14 mouse cellular contexts compared by ENCODE assay signal in the genomic region with DNA sequence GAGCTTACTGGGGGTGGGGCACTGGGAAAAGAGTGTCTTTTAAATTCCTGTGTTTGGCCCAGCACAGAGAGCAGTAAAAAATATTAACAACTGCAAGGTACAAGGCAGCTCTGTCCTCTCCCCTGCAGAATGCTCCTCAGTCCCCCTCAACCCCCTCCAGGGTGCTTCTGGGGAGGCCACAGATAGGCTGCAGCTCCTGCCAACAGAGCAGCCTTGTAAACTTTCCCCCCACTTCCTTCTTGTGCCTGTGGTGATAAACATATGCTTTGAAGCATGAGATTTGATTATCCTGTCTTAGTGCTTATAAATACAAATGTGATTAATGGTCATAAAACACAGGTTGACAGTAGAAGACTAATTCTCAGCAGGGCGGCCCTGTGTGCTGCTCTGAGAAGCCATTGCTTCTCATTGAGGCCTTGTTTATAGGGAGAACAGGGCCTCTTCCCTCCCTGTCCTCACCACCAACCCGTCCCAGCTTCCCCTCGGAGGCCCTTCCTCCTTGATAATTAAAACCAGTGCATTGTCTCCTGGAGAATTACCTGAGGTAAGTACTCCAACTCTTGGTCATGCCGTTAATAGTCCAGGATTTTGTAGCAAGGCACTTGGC. TPM values are rescaled to one million over a fixed set of nuclear protein-coding genes. Genes with fewer than 3 reads are reported as not detected.
DNase-seq lines count a peak whose midpoint lies in the region; ATAC-seq and TF ChIP-seq lines count a peak whose summit lies in the region.
"Had no signal": no experiment of that assay in that cellular context is flagged by ENCODE, and none has a peak within 500 bp of the region (broad histone marks: within the 10 kb centered on the region; RNA-seq: fewer than 3 reads in every experiment).

No protein-coding gene starts in this region.

- TF ChIP-seq CTCF in gastrocnemius, adult 2 months (IDR thresholded peaks at IDR 0.05) = no peak
- no peak for TF ChIP-seq CTCF in lung, adult 2 months (IDR thresholded peaks at IDR 0.05; ENCODE audit: insufficient read depth, low read length)

- intact Hi-C loops in gastrocnemius, adult 2 months (cut with DNase I) = loop anchor here (5.0 kb wide), 1 partner anchor 43 kb away; the partner anchor contains the start of gene Rora

- peaks cover 24% of the 10 kb centered on the region for H3K4me1 ChIP-seq in lung, embryonic 16.5 days (replicated peaks; ENCODE audit: control insufficient read depth, insufficient read depth, low read length)
- peaks cover 18% of the 10 kb centered on the region for H3K4me1 ChIP-seq in lung, adult 2 months (ENCODE audit: control insufficient read depth, insufficient read depth, low read length)
- peaks cover 14% of the 10 kb centered on the region for H3K4me1 ChIP-seq in hindbrain, embryonic 12.5 days
- peaks cover 11% of the 10 kb centered on the region for H3K4me1 ChIP-seq in neural tube, embryonic 14.5 days (ENCODE audit: control insufficient read depth, insufficient read depth, low read length)

- H3K9ac ChIP-seq in lung, embryonic 16.5 days (ENCODE audit: low read length) = no peak overlapping the region
- no peak overlapping the region for H3K9ac ChIP-seq in hindbrain, embryonic 12.5 days
- H3K9ac ChIP-seq in neural tube, embryonic 14.5 days (replicated peaks; ENCODE audit: low read depth, low read length) = no peak overlapping the region
- H3K9ac ChIP-seq: liver, embryonic 14.5 days; midbrain, embryonic 13.5 days had no signal

- 23% methylated on average over 4 of the region's 4 CpGs for WGBS in lung, embryonic 16.5 days
- 31% methylated on average over 4 of the region's 4 CpGs for WGBS in lung, adult 2 months
- 34% methylated on average over 4 of the region's 4 CpGs for WGBS in hindbrain, embryonic 12.5 days
- WGBS in neural tube, embryonic 14.5 days = 9% methylated on average over 4 of the region's 4 CpGs

- no peak overlapping the region for H3K4me3 ChIP-seq in gastrocnemius, adult 2 months
- H3K4me3 ChIP-seq in lung, embryonic 16.5 days (ENCODE audit: low read length) = no peak overlapping the region
- no peak overlapping the region for H3K4me3 ChIP-seq in lung, adult 2 months (replicated peaks; ENCODE audit: extremely low read depth, low read depth, low read length)
- H3K4me3 ChIP-seq in hindbrain, embryonic 12.5 days = no peak overlapping the region
- no peak overlapping the region for H3K4me3 ChIP-seq in neural tube, embryonic 14.5 days (ENCODE audit: low read depth, low read length)
- H3K4me3 ChIP-seq: erythroblast, embryonic 14.5 days; midbrain, embryonic 13.5 days had no signal

- no peak for DNase-seq in gastrocnemius, adult 2 months
- no peak for DNase-seq in gastrocnemius, postnatal 4 days (ENCODE audit: low spot score in 2 of 2)
- no peak for DNase-seq in lung, adult 2 months
- no peak for DNase-seq in liver
- DNase-seq in frontal cortex, postnatal 10 days (ENCODE audit: low spot score in 2 of 2) = no peak
- DNase-seq: cerebellum, adult 8-10 months had no signal

- no peaks in the 10 kb centered on the region for H3K27me3 ChIP-seq in lung, embryonic 16.5 days (ENCODE audit: control insufficient read depth, insufficient read depth, low read depth, low read length)
- H3K27me3 ChIP-seq in hindbrain, embryonic 12.5 days = no peaks in the 10 kb centered on the region
- H3K27me3 ChIP-seq in neural tube, embryonic 14.5 days (ENCODE audit: control insufficient read depth, insufficient read depth, low read length) = no peaks in the 10 kb centered on the region
- H3K27me3 ChIP-seq: midbrain, embryonic 13.5 days had no signal

- ATAC-seq in lung, embryonic 16.5 days (ENCODE audit: low read depth) = peak; percentile 49; the same call in 1 of the 2 replicates
- no peak for ATAC-seq in hindbrain, embryonic 12.5 days (ENCODE audit: low FRiP score)
- peak; percentile 61; the same call in 1 of the 2 replicates for ATAC-seq in neural tube, embryonic 14.5 days (ENCODE audit: low read depth)
- ATAC-seq: CD4-positive, CD25-positive, alpha-beta regulatory T cell, adult 4 months; midbrain, embryonic 13.5 days; Patski had no signal

- no peaks in the 10 kb centered on the region for H3K36me3 ChIP-seq in lung, embryonic 16.5 days (ENCODE audit: control insufficient read depth, insufficient read depth, low read length)
- H3K36me3 ChIP-seq in hindbrain, embryonic 12.5 days = no peaks in the 10 kb centered on the region
- no peaks in the 10 kb centered on the region for H3K36me3 ChIP-seq in neural tube, embryonic 14.5 days (ENCODE audit: control insufficient read depth, insufficient read depth, low read length)
- H3K36me3 ChIP-seq: midbrain, embryonic 13.5 days had no signal

- H3K27ac ChIP-seq in gastrocnemius, adult 2 months = peak overlapping the region; percentile 36; the same call in 1 of the 2 replicates
- H3K27ac ChIP-seq in lung, embryonic 16.5 days (ENCODE audit: low read length) = peak overlapping the region; percentile 18
- peak overlapping the region; percentile 1; the same call in 1 of the 2 replicates for H3K27ac ChIP-seq in hindbrain, embryonic 12.5 days
- no peak overlapping the region for H3K27ac ChIP-seq in neural tube, embryonic 14.5 days (ENCODE audit: low read depth, low read length)
- H3K27ac ChIP-seq: liver, embryonic 14.5 days; midbrain, embryonic 13.5 days had no signal

- H3K4me2 ChIP-seq in lung, embryonic 16.5 days (ENCODE audit: low read depth, low read length) = no peak overlapping the region
- H3K4me2 ChIP-seq in hindbrain, embryonic 12.5 days (replicated peaks) = no peak overlapping the region
- no peak overlapping the region for H3K4me2 ChIP-seq in neural tube, embryonic 14.5 days (ENCODE audit: low read depth, low read length)
- H3K4me2 ChIP-seq: midbrain, embryonic 13.5 days had no signal

- no peaks in the 10 kb centered on the region for H3K9me3 ChIP-seq in lung, embryonic 16.5 days (ENCODE audit: control insufficient read depth, low read length)
- no peaks in the 10 kb centered on the region for H3K9me3 ChIP-seq in hindbrain, embryonic 12.5 days (replicated peaks)
- no peaks in the 10 kb centered on the region for H3K9me3 ChIP-seq in neural tube, embryonic 14.5 days (ENCODE audit: control insufficient read depth, low read length)
- H3K9me3 ChIP-seq: midbrain, embryonic 13.5 days had no signal

- TF ChIP-seq POLR2A in lung, adult 2 months (IDR thresholded peaks at IDR 0.05; ENCODE audit: borderline replicate concordance, extremely low read depth, low read depth, low read length) = no peak

RNA-seq across cellular contexts. Expression of gene Rora, which starts 41.4 kb away (rescaled TPM):
- total RNA-seq in gastrocnemius, adult 2 months (2021) = 100 to 1,000 TPM in 1 of 2 experiments, 10 to 100 TPM in 1; 60.6 to 112 TPM
- total RNA-seq in gastrocnemius, postnatal 4 days (2021) = 10 to 100 TPM; 43.6 to 48.9 TPM
- 8.4 and 9.1 TPM in 2 replicates for polyA plus RNA-seq in lung, embryonic 16.5 days (2015; fragmentation: Nextera tagmentation; extraction: Ambion mirVana)
- 15.4 and 17.8 TPM in 2 replicates for polyA plus RNA-seq in lung, adult 2 months (2012; rRNA removed)
- polyA plus RNA-seq in hindbrain, embryonic 12.5 days (2016; fragmentation: Nextera tagmentation; extraction: Ambion mirVana) = 7.6 and 7.8 TPM in 2 replicates
- polyA plus RNA-seq in neural tube, embryonic 14.5 days (2014; fragmentation: Nextera tagmentation; extraction: Ambion mirVana) = 18.4 and 23.2 TPM in 2 replicates
